Mouse (Mus musculus): ENCODE data around the gene Il17f. TPM values are rescaled to one million over a fixed set of nuclear protein-coding genes. Genes with fewer than 3 reads are reported as not detected.

Il17f gene
- total RNA-seq, 2 experiments from 2014 or later = not detected

- no peak for TF ChIP-seq CTCF (IDR thresholded peaks at IDR 0.05)
- intact Hi-C loops (cut with DNase I) = loop anchor here (2.0 to 5.0 kb wide), 2 partner anchors 71 to 342 kb away; partner anchors contain the start of gene Paqr8
- Histone ChIP-seq H3K27ac (no peak within 1 kb of the TSS), H3K4me3 (peak within 1 kb of the TSS; percentile 51)
- peak; percentile 77 to 87 for DNase-seq (ENCODE audit: extremely low spot score in 1 of 2, low spot score in 2 of 2)
These were observed 29.6 kb upstream of the Il17f start, which contains the start of gene Mcm3 for GRCm38 (mm10) chr1:20819771-20820605. Gene Mcm3, minus strand, starts transcription at chr1:20820312.

GRCm38 (mm10) chr1:20817596-20817995, 27.2 kb upstream of the Il17f start:
- DNase-seq (ENCODE audit: extremely low spot score in 1 of 2, low spot score in 2 of 2) = no peak
- intact Hi-C loops (cut with DNase I) = no loop called here
- Histone ChIP-seq H3K27ac (no peak overlapping the region), H3K4me3 (no peak overlapping the region)
- no peak for TF ChIP-seq CTCF (IDR thresholded peaks at IDR 0.05)

- no peak overlapping the region for H3K27ac ChIP-seq
- TF ChIP-seq CTCF (IDR thresholded peaks at IDR 0.05) = no peak
- intact Hi-C loops (cut with DNase I) = no loop called here
These were observed 26.8 kb upstream of the Il17f start for GRCm38 (mm10) chr1:20817172-20817571.

GRCm38 (mm10) chr1:20814521-20814920, 24.1 kb upstream of the Il17f start:
- H3K27ac ChIP-seq = no peak overlapping the region
- no peak overlapping the region for H3K4me3 ChIP-seq
- DNase-seq (ENCODE audit: extremely low spot score in 1 of 2, low spot score in 2 of 2) = no peak
- no peak for TF ChIP-seq CTCF (IDR thresholded peaks at IDR 0.05)
- intact Hi-C loops (cut with DNase I) = no loop called here

More at GRCm38 (mm10) chr1:20817172-20817571, 26.8 kb upstream of the Il17f start:
- DNase-seq (ENCODE audit: extremely low spot score in 1 of 2, low spot score in 2 of 2) = no peak
- no peak overlapping the region for H3K4me3 ChIP-seq

GRCm38 (mm10) chr1:20804526-20804925, 14.1 kb upstream of the Il17f start:
- DNase-seq (ENCODE audit: extremely low spot score in 1 of 2, low spot score in 2 of 2) = no peak
- no peak for TF ChIP-seq CTCF (IDR thresholded peaks at IDR 0.05)
- intact Hi-C loops (cut with DNase I) = loop anchor here (10.0 kb wide), 1 partner anchor 350 kb away; no protein-coding TSS in a partner anchor
- no peak overlapping the region for H3K4me3 ChIP-seq
- no peak overlapping the region for H3K27ac ChIP-seq

- intact Hi-C loops (cut with DNase I) = loop anchor here (1.0 to 10.0 kb wide), 3 partner anchors 102 to 353 kb away; no protein-coding TSS in a partner anchor
- peak; percentile 35 to 44 for DNase-seq (ENCODE audit: extremely low spot score in 1 of 2, low spot score in 2 of 2)
- Histone ChIP-seq H3K4me3 (no peak overlapping the region), H3K27ac (no peak overlapping the region)
- TF ChIP-seq CTCF (IDR thresholded peaks at IDR 0.05) = peak; percentile 75
These were observed 11.4 kb upstream of the Il17f start for GRCm38 (mm10) chr1:20801682-20802390.

- no peak overlapping the region for H3K27ac ChIP-seq
- H3K4me3 ChIP-seq = no peak overlapping the region
- no peak for TF ChIP-seq CTCF (IDR thresholded peaks at IDR 0.05)
- intact Hi-C loops (cut with DNase I) = loop anchor here (1.0 to 10.0 kb wide), 3 partner anchors 101 to 354 kb away; no protein-coding TSS in a partner anchor
- DNase-seq (ENCODE audit: extremely low spot score in 1 of 2, low spot score in 2 of 2) = no peak
These were observed 10.9 kb upstream of the Il17f start for GRCm38 (mm10) chr1:20801275-20801674.

- no peak for DNase-seq (ENCODE audit: extremely low spot score in 1 of 2, low spot score in 2 of 2)
- H3K4me3 ChIP-seq = no peak overlapping the region
- H3K27ac ChIP-seq = no peak overlapping the region
- TF ChIP-seq CTCF (IDR thresholded peaks at IDR 0.05) = no peak
- intact Hi-C loops (cut with DNase I) = no loop called here
These were observed 4.8 kb upstream of the Il17f start for GRCm38 (mm10) chr1:20795178-20795577.

- Histone ChIP-seq H3K27ac (no peak overlapping the region), H3K4me3 (no peak overlapping the region)
- no peak for DNase-seq (ENCODE audit: extremely low spot score in 1 of 2, low spot score in 2 of 2)
- intact Hi-C loops (cut with DNase I) = no loop called here
- TF ChIP-seq CTCF (IDR thresholded peaks at IDR 0.05) = no peak
These were observed 4.3 kb upstream of the Il17f start for GRCm38 (mm10) chr1:20794760-20795159.

GRCm38 (mm10) chr1:20791414-20791813, 997 bp upstream of the Il17f start:
- Histone ChIP-seq H3K4me3 (no peak overlapping the region), H3K27ac (no peak overlapping the region)
- DNase-seq (ENCODE audit: extremely low spot score in 1 of 2, low spot score in 2 of 2) = no peak
- intact Hi-C loops (cut with DNase I) = no loop called here
- TF ChIP-seq CTCF (IDR thresholded peaks at IDR 0.05) = no peak

- no peak for DNase-seq (ENCODE audit: extremely low spot score in 1 of 2, low spot score in 2 of 2)
- TF ChIP-seq CTCF (IDR thresholded peaks at IDR 0.05) = no peak
- H3K4me3 ChIP-seq = no peak overlapping the region
- no peak overlapping the region for H3K27ac ChIP-seq
- intact Hi-C loops (cut with DNase I) = no loop called here
These were observed 2.0 kb downstream of the Il17f start for GRCm38 (mm10) chr1:20788419-20788818.

- H3K27ac ChIP-seq = no peak overlapping the region
- no peak for TF ChIP-seq CTCF (IDR thresholded peaks at IDR 0.05)
- no peak overlapping the region for H3K4me3 ChIP-seq
- intact Hi-C loops (cut with DNase I) = no loop called here
- no peak for DNase-seq (ENCODE audit: extremely low spot score in 1 of 2, low spot score in 2 of 2)
These were observed 3.4 kb downstream of the Il17f start for GRCm38 (mm10) chr1:20787046-20787445.

All from left cerebral cortex, adult 2 months (tissue).